Mouse (Mus musculus) lung, embryonic 15.5 days (tissue): ENCODE data around the gene Gria4. TPM values are rescaled to one million over a fixed set of nuclear protein-coding genes. Genes with fewer than 3 reads are reported as not detected.

Source experiments
- ATAC-seq: fragments of 200-750 bp; cut with Nextera tagmentation; 2 replicates; pipeline ENCODE4 v1.8.0; 2017; ENCODE audit warnings: moderate number of reproducible peaks, borderline replicate concordance; ENCODE audit not compliant: low FRiP score, low TSS enrichment; ENCODE audit errors: extremely low read depth
- H3K27ac ChIP-seq: fragments of 300-500 bp; sonication (generic); 2 replicates; pipeline ENCODE4 v1.5.1; 2015; ENCODE audit warnings: moderate library complexity, mild to moderate bottlenecking, inconsistent platforms
- H3K27me3 ChIP-seq: fragments of 300-500 bp; sonication (generic); 2 replicates; pipeline ENCODE4 v1.6.1; 2015; ENCODE audit warnings: inconsistent platforms
- H3K36me3 ChIP-seq: fragments of 300-500 bp; sonication (generic); 2 replicates; pipeline ENCODE4 v1.6.1; 2015; ENCODE audit warnings: inconsistent platforms
- H3K4me1 ChIP-seq: fragments of 300-500 bp; sonication (generic); 2 replicates; pipeline ENCODE4 v1.6.1; 2015; ENCODE audit warnings: inconsistent platforms
- H3K4me2 ChIP-seq: fragments of 300-500 bp; sonication (generic); 2 replicates; pipeline ENCODE4 v1.6.1; 2015; ENCODE audit warnings: inconsistent platforms, mild to moderate bottlenecking, moderate library complexity
- H3K4me3 ChIP-seq: fragments of 300-500 bp; sonication (generic); 2 replicates; pipeline ENCODE4 v1.5.1; 2015; ENCODE audit warnings: mild to moderate bottlenecking, inconsistent platforms
- H3K9ac ChIP-seq: fragments of 300-500 bp; sonication (generic); 2 replicates; pipeline ENCODE4 v1.6.1; 2015; ENCODE audit warnings: inconsistent platforms
- H3K9me3 ChIP-seq: fragments of 300-500 bp; sonication (generic); 2 replicates; pipeline ENCODE4 v1.6.1; 2016; ENCODE audit warnings: inconsistent platforms
- WGBS: fragments of 180-500 bp; shearing (Covaris S2); methylation state at CpG from one replicate; pipeline ENCODE4 v1.1.7; 2015; 5-methylcytosine and 5-hydroxymethylcytosine counted together
- polyA plus RNA-seq: library from polyadenylated mRNA; unstranded; fragments of >200 nt; fragmentation: Nextera tagmentation; extraction: Ambion mirVana; gene quantifications from 2 replicates; pipeline ENCODE4 v1.2.1, GENCODE M21; 2015

The Gria4 gene
- polyA plus RNA-seq, 1 experiment from 2014 or later = 0.65 TPM

DNA sequence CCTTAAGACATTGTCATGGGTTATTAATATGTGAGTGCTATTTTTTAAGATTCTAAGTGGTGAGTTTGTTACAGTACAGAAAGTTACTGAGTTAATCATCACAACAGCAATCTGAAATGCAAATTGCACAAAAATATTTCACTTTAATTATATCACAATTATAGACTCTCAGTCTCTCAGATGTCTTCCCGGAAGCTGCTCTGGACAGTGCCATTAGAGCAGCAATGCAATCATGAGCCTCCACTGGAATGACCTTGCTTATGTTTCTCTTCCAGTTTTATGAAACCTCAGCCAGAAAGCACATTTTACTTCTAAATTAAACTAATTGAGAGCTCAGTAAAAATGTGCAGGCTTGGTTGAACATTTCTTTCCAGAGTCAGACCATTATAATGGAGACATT, 116.9 kb downstream of the Gria4 start:
- Histone ChIP-seq H3K9ac (no peak overlapping the region), H3K4me3 (no peak overlapping the region), H3K36me3 (no peaks in the 10 kb centered on the region), H3K4me1 (no peaks in the 10 kb centered on the region), H3K27me3 (no peaks in the 10 kb centered on the region), H3K27ac (no peak overlapping the region), H3K9me3 (no peaks in the 10 kb centered on the region), H3K4me2 (no peak overlapping the region)
- ATAC-seq = no peak
- 90% methylated on average over 1 of the region's 1 CpGs for WGBS

DNA sequence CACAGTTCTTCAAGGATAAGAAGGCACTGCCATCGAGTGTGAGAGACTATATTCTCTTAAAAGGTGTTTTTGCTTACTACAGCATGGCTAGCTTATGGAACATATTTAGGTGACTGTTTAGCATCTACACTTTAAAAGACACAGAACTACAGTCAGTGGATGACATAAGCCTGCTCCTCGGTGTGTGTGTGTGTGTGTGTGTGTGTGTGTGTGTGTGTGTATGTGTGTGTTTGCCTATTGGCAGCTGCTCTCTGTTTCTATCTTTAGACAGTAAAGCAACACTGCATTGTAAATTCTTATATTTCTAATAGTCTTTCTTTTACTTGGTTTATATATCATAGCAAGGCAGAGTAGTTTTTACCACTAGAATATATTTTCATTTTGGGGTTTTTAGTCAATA, 130.3 kb downstream of the Gria4 start:
- no peaks in the 10 kb centered on the region for H3K9me3 ChIP-seq
- no peaks in the 10 kb centered on the region for H3K4me1 ChIP-seq
- no peaks in the 10 kb centered on the region for H3K27me3 ChIP-seq
- H3K36me3 ChIP-seq = no peaks in the 10 kb centered on the region
- H3K9ac ChIP-seq = no peak overlapping the region
- no peak overlapping the region for H3K4me2 ChIP-seq
- WGBS = 59% methylated on average over 2 of the region's 2 CpGs
- H3K4me3 ChIP-seq = no peak overlapping the region
- ATAC-seq = no peak
- no peak overlapping the region for H3K27ac ChIP-seq

DNA sequence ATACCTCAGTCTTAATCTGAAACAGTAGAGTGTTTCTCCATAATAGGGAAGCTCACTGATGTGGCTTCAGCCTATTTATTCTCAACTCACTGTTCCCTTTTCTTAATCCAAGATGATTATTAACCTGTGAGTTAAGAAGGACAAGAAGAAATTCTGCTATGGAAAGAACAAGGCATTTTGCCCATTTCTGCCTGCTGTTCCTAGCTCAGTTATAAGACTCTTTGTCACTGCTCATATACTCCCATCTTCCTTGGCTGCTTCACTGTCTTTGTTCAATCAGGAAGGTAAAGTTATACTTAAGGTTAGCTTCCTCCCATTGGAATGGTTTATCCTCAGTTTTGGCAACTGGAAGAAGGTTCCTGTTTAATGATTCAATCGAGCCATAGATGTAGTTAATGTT, 133.6 kb downstream of the Gria4 start:
- H3K4me1 ChIP-seq = no peaks in the 10 kb centered on the region
- H3K9me3 ChIP-seq = no peaks in the 10 kb centered on the region
- H3K4me3 ChIP-seq = no peak overlapping the region
- ATAC-seq = no peak
- 43% methylated on average over 1 of the region's 1 CpGs for WGBS
- H3K9ac ChIP-seq = no peak overlapping the region
- H3K36me3 ChIP-seq = no peaks in the 10 kb centered on the region
- H3K27me3 ChIP-seq = no peaks in the 10 kb centered on the region
- H3K4me2 ChIP-seq = no peak overlapping the region
- no peak overlapping the region for H3K27ac ChIP-seq

DNA sequence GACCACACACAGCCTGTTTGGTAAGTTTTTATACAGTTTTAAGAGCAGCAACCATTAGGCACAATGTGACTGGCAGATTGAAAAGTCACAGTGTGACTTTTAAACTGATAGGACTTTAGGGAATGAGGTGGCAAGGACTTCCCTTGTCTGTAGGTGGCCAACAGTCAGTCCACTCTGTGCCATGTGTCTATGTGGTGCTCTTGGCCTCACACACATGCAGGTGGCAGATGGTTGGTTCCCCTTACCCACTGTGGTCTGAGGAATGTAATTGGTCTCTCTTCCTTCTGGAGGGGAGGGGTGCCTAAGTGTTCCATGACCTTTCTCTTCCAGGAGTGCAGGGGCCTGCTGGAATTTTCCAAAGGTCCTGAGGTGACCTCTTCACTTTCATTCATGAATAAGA, 137.1 kb downstream of the Gria4 start:
- no peaks in the 10 kb centered on the region for H3K36me3 ChIP-seq
- no peak overlapping the region for H3K4me3 ChIP-seq
- H3K27me3 ChIP-seq = no peaks in the 10 kb centered on the region
- no peaks in the 10 kb centered on the region for H3K4me1 ChIP-seq
- H3K27ac ChIP-seq = no peak overlapping the region
- ATAC-seq = no peak
- H3K9me3 ChIP-seq = no peaks in the 10 kb centered on the region
- H3K9ac ChIP-seq = no peak overlapping the region
- no peak overlapping the region for H3K4me2 ChIP-seq

DNA sequence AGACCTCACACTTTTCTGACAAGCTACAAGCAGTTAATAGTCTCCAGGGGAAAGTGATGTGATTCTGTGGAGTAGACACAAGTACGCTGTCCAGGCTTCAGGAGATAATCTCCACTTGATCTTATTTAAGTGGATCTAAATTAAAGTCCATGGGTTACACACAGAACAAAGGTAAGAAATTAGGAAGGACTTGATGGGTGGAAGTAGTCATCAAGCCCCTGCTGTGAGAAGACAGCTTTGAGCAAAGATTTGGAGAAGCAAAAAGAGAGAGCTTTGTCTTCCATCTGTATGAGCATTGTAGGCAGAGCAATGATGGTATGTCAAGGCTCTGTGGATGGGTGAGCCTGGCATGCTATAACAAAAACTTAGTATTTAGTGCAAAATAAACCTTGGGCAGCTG, 141.7 kb downstream of the Gria4 start:
- H3K27ac ChIP-seq = no peak overlapping the region
- no peaks in the 10 kb centered on the region for H3K9me3 ChIP-seq
- H3K4me2 ChIP-seq = no peak overlapping the region
- no peaks in the 10 kb centered on the region for H3K36me3 ChIP-seq
- WGBS = 78% methylated on average over 1 of the region's 1 CpGs
- H3K9ac ChIP-seq = no peak overlapping the region
- no peak overlapping the region for H3K4me3 ChIP-seq
- no peaks in the 10 kb centered on the region for H3K27me3 ChIP-seq
- no peak for ATAC-seq
- no peaks in the 10 kb centered on the region for H3K4me1 ChIP-seq

DNA sequence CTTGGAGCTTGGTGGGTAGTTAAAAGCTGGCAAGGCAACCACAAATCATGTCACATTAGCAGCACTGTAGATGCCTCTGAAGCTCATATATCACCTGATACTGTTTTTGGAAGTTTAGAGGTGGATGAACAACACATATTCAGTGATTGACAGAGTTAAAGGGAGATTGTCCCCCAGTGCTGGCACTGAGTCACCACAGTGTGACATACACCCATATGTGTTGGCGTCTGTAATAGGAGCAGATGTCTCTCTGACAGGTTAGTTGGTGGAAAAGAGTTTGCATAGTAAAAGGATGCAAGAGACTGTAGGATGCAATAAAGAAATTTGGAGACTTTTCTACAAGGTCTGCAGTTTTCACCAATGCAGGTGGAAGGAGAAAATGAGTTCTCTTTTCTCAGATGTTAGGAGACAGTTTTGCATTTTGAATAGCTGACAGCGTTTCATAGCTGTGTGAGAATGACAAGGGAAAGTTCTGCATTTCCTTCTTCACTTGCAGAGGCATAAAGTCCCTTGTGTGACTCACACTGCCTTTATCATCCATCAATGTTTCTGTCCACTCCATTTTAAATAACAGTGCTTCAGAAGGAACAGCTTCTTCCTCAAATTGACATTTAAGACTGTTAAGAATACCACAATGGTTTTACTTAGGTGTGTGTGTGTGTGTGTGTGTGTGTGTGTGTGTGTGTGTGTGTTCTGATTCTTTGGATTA, 156.7 kb downstream of the Gria4 start:
- H3K9ac ChIP-seq = no peak overlapping the region

DNA sequence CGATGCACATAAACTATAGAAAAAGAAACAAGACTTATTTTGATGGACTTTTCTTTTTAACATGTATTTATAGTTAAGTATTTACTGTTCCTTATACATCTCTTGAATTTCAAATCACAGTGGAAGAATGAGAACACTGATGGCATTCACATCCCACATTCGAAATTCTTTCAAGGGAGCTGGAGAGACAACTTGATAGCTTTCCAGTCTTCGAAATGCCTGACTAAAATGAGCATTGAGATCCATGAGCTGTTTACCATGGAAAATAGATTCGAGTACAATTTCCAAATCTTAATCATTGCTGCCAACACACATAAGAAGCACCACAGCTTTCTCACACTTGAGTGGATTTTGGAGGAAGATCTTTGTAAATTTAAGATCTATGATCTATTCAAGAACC, 164.1 kb downstream of the Gria4 start:
- H3K4me3 ChIP-seq = no peak overlapping the region
- WGBS = 72% methylated on average over 4 of the region's 4 CpGs
- no peaks in the 10 kb centered on the region for H3K9me3 ChIP-seq
- no peaks in the 10 kb centered on the region for H3K4me1 ChIP-seq
- no peak overlapping the region for H3K27ac ChIP-seq
- H3K9ac ChIP-seq = no peak overlapping the region
- no peak overlapping the region for H3K4me2 ChIP-seq
- no peaks in the 10 kb centered on the region for H3K36me3 ChIP-seq
- H3K27me3 ChIP-seq = no peaks in the 10 kb centered on the region
- no peak for ATAC-seq

More for the DNA sequence above, 156.7 kb downstream of the Gria4 start:
- no peaks in the 10 kb centered on the region for H3K27me3 ChIP-seq
- 44% methylated on average over 2 of the region's 2 CpGs for WGBS
- H3K4me3 ChIP-seq = no peak overlapping the region
- ATAC-seq = no peak
- no peak overlapping the region for H3K27ac ChIP-seq
- no peaks in the 10 kb centered on the region for H3K4me1 ChIP-seq
- no peaks in the 10 kb centered on the region for H3K36me3 ChIP-seq
- H3K9me3 ChIP-seq = no peaks in the 10 kb centered on the region
- H3K4me2 ChIP-seq = no peak overlapping the region

DNA sequence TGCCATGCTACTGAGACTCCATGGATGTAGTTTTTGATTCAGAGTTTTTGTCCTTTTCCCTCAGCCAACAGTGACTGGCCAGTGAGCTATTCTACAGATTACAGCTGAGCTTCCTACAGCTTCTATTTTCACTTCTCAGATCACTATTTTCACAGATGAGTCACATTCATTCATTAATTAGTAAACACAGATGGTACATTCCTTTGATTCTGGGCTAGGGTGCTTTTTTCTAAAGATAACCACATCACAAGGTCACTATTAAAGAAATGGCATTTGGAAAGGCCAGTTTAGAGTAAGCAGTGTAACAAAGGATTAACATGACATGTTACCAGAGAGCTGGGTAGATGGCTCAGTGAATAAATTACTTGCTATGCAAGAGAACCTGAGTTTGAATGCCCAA, 180.7 kb downstream of the Gria4 start:
- no peak for ATAC-seq
- no peaks in the 10 kb centered on the region for H3K27me3 ChIP-seq
- no peak overlapping the region for H3K4me2 ChIP-seq
- no peaks in the 10 kb centered on the region for H3K36me3 ChIP-seq
- H3K4me1 ChIP-seq = no peaks in the 10 kb centered on the region
- no peak overlapping the region for H3K4me3 ChIP-seq
- no peak overlapping the region for H3K9ac ChIP-seq
- H3K9me3 ChIP-seq = no peaks in the 10 kb centered on the region
- H3K27ac ChIP-seq = no peak overlapping the region

DNA sequence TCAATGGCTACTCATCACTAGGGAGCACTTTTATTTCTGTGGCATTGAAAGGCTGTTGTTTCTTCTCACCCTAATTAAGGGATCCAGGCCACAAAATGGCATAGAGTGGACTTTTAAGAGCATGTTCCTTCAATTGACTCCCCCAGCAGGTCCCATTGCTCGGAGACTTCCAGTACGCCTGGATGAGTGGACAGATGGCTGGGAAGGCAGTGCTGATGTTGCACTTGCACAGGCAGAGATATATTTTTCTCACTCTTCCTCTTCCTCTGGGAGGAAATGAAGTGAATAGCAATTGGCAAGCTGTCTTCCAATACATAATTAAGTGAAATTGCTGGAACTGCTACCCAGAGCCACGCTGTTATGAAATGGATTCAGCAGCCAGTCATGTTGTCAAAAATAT, 190.7 kb downstream of the Gria4 start:
- Histone ChIP-seq H3K4me3 (no peak overlapping the region), H3K27ac (no peak overlapping the region), H3K4me1 (no peaks in the 10 kb centered on the region), H3K27me3 (no peaks in the 10 kb centered on the region), H3K9ac (no peak overlapping the region), H3K4me2 (no peak overlapping the region), H3K36me3 (no peaks in the 10 kb centered on the region), H3K9me3 (no peaks in the 10 kb centered on the region)
- WGBS = 77% methylated on average over 3 of the region's 3 CpGs
- no peak for ATAC-seq

DNA sequence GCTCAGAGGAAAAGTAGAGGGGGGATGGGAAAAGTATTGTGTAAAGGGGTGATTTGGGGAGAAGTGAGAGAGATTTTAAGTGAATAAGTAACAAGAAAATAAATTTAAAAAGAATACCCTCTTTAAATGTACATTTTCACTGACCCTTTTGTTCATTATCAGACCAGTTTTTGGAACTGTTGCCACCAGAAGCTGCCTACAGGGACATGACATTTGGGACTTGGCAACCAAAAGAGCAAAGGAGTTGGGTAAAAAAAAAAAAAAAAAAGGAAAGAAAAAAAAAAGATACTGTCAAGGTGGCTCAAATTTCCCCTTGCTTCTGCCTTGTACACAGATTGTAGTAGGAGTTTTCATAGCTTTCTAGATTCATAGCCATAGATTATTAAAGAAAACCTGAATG, 191.8 kb downstream of the Gria4 start:
- no peak overlapping the region for H3K27ac ChIP-seq
- no peaks in the 10 kb centered on the region for H3K9me3 ChIP-seq
- no peak overlapping the region for H3K9ac ChIP-seq
- no peak overlapping the region for H3K4me2 ChIP-seq
- H3K36me3 ChIP-seq = no peaks in the 10 kb centered on the region
- ATAC-seq = no peak
- no peaks in the 10 kb centered on the region for H3K27me3 ChIP-seq
- no peaks in the 10 kb centered on the region for H3K4me1 ChIP-seq
- no peak overlapping the region for H3K4me3 ChIP-seq

DNA sequence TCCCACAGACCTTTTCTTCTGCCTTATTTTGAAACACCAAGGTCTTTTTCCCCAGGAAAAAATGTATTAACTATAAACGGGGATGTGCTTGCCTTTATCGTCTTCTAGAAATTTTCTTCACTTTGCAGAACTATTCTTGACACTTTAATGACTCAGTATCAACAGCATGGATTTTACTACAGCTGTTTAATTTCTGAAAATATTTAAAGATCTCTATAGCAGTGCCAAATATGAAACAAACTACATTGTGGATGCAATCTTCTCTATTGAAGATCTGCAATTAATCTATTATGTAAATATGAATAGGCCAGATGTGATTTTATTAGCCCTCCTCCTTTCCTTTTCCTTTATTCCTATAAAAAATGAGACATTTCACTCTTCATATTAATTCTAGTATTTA, 194.2 kb downstream of the Gria4 start:
- Histone ChIP-seq H3K36me3 (no peaks in the 10 kb centered on the region), H3K9ac (no peak overlapping the region), H3K4me2 (no peak overlapping the region), H3K27me3 (no peaks in the 10 kb centered on the region), H3K9me3 (no peaks in the 10 kb centered on the region), H3K27ac (no peak overlapping the region), H3K4me3 (no peak overlapping the region), H3K4me1 (no peaks in the 10 kb centered on the region)
- WGBS = 77% methylated on average over 2 of the region's 2 CpGs
- no peak for ATAC-seq

DNA sequence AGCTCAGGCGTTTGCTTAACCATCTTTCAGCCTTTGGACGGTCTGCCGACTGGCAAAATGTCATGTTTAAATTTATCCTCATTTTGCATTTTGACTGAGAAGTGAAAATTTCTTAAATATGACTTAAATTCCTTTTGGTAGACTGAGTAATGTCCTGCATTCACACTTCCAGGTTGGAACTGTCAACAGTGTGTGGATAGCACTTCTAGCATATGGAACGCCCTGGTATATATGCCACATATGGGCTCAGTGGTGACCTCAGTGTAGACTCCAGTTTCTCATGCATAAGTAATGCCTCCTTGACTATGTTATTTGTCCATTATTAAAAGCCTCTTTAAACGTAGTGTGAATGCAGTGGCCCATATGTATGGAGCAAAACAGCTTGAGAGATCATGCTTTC, 222.4 kb downstream of the Gria4 start:
- no peaks in the 10 kb centered on the region for H3K36me3 ChIP-seq
- H3K4me2 ChIP-seq = no peak overlapping the region
- H3K4me3 ChIP-seq = no peak overlapping the region
- H3K9me3 ChIP-seq = no peaks in the 10 kb centered on the region
- 67% methylated on average over 5 of the region's 5 CpGs for WGBS
- H3K4me1 ChIP-seq = no peaks in the 10 kb centered on the region
- no peak overlapping the region for H3K9ac ChIP-seq
- H3K27ac ChIP-seq = no peak overlapping the region
- H3K27me3 ChIP-seq = no peaks in the 10 kb centered on the region
- no peak for ATAC-seq

DNA sequence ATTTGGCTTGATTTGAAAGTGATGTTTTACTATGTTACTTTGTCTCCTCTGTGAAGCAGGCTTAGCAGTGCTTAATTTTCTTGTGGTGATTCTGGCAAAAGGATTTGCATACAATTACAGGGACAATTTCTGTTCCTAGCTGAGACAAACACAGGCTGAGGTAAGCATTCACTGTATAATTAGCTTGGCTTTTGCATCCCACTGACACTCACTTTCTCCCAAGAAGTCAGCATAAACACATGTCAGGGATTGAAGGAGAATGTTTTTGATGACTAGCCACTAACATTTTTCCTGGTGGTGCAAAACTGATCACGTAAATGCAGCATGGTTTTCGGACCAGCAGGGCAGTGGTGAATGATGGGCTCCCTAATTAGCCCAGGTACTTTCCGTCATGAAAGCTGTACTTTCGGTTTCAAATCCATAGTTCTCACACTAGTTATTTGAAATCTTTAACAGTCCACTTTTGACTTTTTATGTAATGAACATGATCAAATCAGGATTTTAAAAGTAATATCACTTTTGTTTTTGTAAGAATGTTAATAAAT, 240.5 kb downstream of the Gria4 start:
- Histone ChIP-seq H3K36me3 (no peaks in the 10 kb centered on the region), H3K4me2 (no peak overlapping the region), H3K9me3 (no peaks in the 10 kb centered on the region), H3K4me1 (no peaks in the 10 kb centered on the region), H3K4me3 (no peak overlapping the region), H3K27me3 (no peaks in the 10 kb centered on the region), H3K9ac (no peak overlapping the region), H3K27ac (no peak overlapping the region)
- no peak for ATAC-seq
- 46% methylated on average over 4 of the region's 4 CpGs for whole genome bisulfite sequencing
